Mouse (Mus musculus) bone marrow macrophage, adult 2 months (primary cell): Measurements from ENCODE around the gene Mcm10.

Experiments
- CTCF ChIP-seq: IDR thresholded peaks from 2 replicates; pipeline ENCODE4 v1.5.1; 2012; ENCODE audit warnings: low read depth, mild to moderate bottlenecking, low read length, moderate library complexity
- POLR2A ChIP-seq: IDR thresholded peaks from 2 replicates; pipeline ENCODE4 v1.6.1; 2012; ENCODE audit warnings: mild to moderate bottlenecking, low read depth, low read length, borderline replicate concordance

DNA sequence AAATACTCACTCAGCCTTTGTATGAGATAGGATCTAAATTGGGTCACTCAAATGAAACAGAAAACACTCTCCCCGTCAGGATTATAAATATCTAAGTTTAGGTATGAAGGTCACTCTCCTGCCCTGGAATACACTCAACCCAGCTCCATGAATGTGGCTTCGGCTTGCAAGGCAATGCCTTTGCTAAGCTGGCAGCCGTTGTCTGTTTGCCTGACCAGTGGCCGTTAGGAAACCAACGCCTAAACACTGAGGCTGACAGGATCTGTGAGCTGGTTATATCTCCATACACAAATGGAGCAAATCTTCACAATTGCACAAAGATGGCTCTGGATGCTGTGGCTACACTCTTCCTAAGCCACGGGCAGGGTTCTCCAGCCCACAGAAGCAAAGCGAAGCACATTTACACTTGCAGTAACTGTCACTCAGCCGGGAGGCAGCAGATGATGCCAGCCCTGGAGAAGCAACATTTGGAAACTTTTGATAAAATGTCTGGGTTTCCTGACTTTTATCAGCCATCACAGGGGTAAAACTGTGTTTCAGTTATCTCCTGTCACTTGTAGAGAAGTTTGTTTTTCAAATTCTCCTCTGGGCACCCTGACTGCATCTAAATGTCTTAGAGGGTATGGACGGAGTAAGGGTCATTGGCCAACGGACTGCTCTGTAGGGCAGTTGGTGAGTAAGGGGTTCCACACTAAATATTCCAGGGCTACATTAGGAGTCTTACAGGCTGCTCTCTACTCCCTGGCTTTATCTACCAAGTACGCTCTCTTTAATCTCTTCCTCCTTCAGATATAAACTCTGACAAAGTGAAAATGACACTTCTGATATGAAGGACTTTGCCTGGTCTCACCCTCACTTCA is 30.3 kb upstream of the Mcm10 start:
- TF ChIP-seq CTCF: no peak
- TF ChIP-seq POLR2A: no peak
